Mouse (Mus musculus) right cerebral cortex, adult 18-20 months (tissue): Measurements from ENCODE around the gene Olfr578.

ENCODE experiments used
- DNase-seq: peaks from one replicate; pipeline ENCODE4 v3.0.0; 2022; ENCODE audit warnings: mixed read lengths

Olfr578 gene

DNA sequence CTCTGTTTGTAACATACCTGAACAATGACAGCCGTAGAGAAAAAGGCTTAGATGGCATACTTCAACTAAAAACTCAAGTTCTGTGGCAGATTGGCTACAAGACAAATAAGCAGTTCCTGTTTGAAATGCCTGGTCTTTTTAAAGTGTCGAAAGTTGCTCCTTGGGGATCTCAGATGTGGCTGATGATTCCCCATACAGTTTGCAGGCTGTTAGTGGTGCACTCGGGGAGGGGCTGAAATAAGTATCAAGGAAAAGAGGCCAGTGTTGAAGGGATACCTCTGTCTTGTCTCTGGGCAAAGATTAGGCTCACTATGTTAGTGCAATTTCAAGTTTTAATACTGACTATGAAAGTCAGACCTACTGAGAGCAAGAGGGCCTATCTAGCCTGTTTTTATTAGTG lies at the start of gene Olfr578:
Gene Olfr578 (minus strand): TSS at position 101 of the 400 bp plus-strand sequence.
- DNase-seq = no peak

DNA sequence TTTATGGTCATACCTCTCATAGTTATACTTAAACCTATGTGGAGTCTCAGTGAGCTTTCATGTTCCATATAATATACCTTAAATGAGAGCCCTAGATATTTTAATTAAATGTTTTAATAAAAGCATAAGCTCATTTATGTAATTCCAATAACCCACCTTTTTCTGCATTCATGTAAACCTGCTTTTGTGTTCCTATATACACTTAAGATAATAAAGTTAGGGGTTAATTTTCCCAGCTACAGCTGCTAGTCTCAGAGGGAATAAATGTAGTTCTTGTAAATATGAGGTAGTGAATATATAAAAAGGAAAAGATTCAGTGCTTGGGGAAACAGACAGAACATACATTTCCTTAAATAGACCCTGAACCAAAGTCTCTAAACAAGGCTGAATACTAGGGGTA lies 48.6 kb upstream of the Olfr578 start, which contains the start of gene Olfr582:
Gene Olfr582 (plus strand): TSS at position 301 of the 400 bp plus-strand sequence.
- no peak for DNase-seq

DNA sequence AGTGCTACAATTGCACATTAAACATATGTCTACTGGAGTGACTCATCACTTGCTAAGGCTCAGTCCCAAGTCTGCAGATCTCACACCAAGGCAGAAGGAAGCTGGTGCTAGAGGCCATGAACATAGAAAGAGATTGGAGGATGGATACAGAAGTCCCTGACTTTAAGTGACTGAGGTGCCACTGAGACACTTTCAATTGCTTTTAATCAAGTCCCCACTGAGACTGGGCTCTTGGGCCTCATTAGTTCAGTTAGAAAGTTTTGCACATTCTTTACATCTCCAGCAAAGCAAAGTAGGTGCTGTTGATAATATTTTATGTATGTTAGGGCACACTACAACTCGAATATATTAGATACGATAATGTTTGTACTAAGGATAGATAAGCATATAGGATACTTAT lies 13.3 kb downstream of the Olfr578 start, which contains the start of gene Olfr577:
Gene Olfr577 (minus strand): TSS at position 101 of the 400 bp plus-strand sequence.
- no peak for DNase-seq

DNA sequence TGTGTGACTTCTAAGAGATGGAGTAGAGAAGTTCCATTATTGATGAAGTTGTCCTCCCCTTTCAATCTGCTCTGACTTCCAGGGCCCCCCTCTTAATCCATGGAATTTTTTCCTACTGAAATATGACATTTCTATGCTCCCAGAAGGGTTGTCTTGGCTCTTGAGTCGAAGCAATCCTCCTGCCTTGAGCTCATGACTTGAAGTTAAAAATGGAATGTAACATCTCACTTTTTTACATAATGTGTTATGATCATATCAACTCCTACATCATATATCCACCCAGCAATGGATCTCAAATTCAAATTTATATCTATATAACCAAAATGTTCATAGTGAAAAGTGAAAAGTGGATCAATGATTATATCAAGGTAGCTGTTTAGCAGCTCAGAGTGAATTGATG lies 14.7 kb downstream of the Olfr578 start:
- peak; percentile 4 for DNase-seq

DNA sequence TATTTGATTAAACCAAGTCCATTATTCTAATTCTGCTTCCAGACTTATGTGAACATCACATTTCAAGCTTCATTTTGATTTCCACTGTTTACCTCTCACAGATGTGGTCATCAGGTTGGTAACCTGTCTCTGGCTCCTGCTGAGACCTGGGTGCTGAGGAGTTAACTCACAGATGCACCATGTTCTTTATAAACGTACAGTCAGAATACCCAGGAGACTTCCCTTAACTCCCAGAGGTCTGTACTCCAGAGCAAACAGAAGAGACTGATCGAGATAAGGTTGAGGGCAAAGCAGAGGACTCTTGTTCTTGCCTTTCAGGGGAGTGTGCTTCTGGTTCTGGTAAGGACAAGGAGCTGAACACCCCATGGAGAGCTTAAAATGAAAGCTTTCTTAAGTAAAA lies 26.8 kb downstream of the Olfr578 start, which contains the start of gene Olfr576:
Gene Olfr576 (plus strand): TSS at position 301 of the 400 bp plus-strand sequence.
- no peak for DNase-seq

DNA sequence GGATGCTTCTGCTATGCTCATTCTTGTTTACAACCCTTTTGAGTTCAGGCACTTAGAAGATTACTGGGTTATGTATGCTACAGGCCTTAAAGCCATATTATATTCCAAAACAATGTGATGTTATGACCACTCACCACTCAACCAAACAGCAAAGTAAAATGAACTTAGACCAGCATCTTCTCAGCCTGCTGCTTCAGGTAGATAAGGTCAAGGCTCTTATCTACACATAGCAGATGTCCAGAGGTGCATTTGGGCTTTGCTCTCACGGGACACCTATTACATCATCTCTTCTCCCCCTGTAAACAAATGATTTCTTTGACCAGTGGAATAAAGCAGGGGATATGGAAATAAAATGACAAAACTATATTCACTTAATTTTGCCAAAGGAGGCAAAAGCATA lies 30.5 kb downstream of the Olfr578 start, which contains the start of gene Olfr575:
Gene Olfr575 (minus strand): TSS at position 183 of the 400 bp plus-strand sequence.
- no peak for DNase-seq

DNA sequence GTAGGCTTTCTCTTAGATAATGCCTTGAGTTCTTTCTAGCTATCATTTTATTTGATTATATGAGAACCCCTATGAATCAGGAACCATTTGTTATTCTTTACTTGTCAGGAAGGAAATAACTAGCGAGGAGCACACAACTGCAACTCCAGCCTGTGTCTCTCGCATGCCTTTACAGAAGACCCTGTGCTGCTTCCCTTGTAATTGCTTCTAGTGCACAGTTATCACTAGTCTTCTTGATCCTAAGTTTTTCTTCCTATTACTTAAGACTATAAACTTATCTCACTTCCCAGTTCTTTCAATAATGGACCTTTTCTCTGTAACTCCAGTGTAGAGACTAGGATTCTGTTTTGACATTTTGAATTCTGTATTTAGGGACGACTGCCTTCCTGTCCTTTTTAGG lies 31.0 kb downstream of the Olfr578 start:
- DNase-seq = no peak

DNA sequence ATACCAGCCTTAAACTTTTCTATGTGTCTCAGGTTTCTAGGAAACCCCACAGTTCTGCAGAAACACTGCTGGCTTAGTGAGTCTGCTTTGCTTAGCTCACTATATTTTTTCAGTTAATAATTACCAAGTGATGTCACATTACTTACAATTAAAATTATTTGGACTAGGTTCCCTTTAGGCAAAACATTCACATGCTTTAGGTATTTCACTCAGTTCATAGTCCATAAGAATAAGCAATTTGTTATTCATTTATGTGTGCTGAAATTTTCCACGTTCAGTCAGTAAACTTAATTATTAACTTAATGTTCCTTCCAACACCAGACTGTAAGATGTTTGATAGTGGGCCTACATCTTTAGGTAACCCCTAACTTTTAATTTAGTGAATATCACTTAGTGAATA lies 38.4 kb downstream of the Olfr578 start:
- no peak for DNase-seq

DNA sequence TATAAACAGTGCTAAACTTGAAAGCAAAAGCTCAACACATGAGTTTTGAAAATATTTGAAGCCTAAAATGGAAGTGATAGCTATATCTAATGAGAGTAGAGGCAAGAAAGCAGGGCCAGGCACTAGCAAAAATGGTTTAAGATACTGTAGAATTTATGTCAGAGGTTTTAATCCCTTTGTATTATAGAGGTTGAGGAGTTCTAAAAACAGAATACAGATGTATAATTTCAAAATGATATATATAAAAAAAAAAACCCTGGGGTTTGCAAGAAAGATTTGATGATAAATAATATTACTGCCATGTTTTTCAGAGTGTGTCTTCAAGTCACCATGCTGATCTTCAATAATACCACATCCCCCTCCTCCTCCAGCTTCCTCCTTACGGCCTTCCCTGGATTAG lies 41.0 kb downstream of the Olfr578 start, which contains the start of gene Olfr574:
Gene Olfr574 (plus strand): TSS at position 301 of the 400 bp plus-strand sequence.
- DNase-seq = no peak

DNA sequence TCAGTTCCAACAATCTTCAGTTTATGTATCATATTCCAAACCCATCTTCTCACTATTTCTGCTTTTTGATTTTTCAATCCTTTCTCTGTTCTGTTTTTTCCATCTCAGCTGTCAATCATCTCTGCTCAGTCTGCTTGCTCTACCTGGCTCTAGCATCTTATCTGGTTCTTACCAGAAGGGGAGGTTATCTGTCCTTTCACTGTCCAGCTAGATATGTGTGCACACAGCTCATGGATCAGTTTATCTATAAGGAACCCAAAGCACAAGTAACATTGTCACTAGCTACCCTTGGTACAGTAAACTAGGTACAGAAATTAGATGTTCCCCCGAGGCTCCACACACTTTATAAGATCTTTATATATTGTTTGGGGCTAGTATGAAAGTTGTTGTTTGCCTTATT lies 45.7 kb downstream of the Olfr578 start:
- DNase-seq = no peak

DNA sequence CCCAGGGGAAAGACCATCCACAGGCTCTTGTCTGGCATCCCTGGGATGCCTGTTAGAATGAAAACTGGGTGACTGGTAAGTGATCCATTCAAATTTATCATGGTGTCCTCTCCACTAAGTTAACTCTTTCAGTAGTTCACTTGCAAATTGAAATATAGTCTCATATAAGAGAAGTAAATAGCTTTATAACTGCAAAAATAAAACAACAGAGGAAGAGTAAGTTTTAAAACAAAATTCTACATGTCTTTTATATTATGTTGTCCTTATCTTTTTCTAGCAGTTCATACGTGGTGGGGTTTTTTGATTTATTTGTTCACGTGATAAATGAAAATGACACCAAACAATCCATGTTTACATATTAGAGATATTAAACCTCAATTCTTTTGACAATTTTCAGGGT lies 46.6 kb downstream of the Olfr578 start, which contains the start of gene Olfr573-ps1:
Gene Olfr573-ps1 (minus strand): TSS at position 101 of the 400 bp plus-strand sequence.
- DNase-seq = no peak
